Mouse (Mus musculus) retina, adult 2 months (tissue): ENCODE results near the gene Calcb.
"Not testable (repeated sequence)": the region's sequence is repeated elsewhere in the genome, so short reads cannot be mapped to it uniquely, and the experiment has no call there.

ENCODE experiments used
- DNase-seq: peaks from one replicate; pipeline ENCODE4 v3.0.0-alpha.2; 2012; ENCODE audit warnings: low read depth, low spot score

Calcb gene

GRCm38 (mm10) chr7:114718300-114718699, at the start of gene Calcb:
Gene Calcb (plus strand): TSS chr7:114718643.
- no peak for DNase-seq

- no peak for DNase-seq
Observed at GRCm38 (mm10) chr7:114671405-114671804, 47.0 kb upstream of the Calcb start.

GRCm38 (mm10) chr7:114672697-114673096, 45.7 kb upstream of the Calcb start:
- DNase-seq = no peak

DNA sequence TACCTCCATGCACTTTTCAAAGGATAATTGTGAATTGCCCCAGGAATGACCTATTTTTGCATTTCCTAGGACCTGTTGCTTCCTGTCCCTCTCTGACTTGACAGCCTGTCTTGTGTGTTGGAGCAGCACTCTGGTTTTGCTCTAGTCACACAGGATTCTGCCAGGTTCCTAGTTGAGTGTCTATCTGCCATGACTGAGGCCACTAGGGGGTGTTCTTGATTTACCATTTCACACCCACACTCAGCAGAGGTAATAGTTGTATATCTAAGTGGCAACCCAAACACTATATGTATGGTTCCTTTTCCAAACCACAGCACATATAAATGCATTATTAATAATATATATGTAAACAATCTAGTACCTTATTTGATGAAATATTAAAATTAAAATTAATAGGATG, 26.1 kb upstream of the Calcb start:
- DNase-seq = no peak

GRCm38 (mm10) chr7:114700871-114701270, 17.6 kb upstream of the Calcb start:
- no peak for DNase-seq

GRCm38 (mm10) chr7:114706716-114707115, 11.7 kb upstream of the Calcb start:
- DNase-seq = no peak

GRCm38 (mm10) chr7:114707398-114707797, 11.0 kb upstream of the Calcb start:
- DNase-seq = no peak

DNA sequence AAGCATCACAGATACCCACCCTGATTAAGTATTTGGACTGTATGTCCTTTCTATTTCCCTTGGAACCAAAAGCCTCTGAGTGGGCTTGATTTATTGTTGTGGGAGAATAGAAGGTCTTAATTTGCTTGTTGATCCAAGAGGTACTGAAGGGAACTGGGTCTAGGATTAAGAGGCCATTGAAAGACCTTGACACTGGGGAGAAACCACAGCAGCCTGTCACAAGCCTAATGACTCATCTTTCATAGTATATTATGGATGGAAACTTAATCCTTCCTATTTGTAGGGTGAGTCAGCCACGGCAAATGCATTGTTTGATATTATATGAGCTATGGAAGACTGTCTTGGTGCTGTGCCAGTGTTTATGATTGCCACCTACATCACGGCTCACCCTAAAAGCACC, 8.0 kb upstream of the Calcb start:
- no peak for DNase-seq

- no peak for DNase-seq
Observed at GRCm38 (mm10) chr7:114712523-114712922, 5.9 kb upstream of the Calcb start.

DNA sequence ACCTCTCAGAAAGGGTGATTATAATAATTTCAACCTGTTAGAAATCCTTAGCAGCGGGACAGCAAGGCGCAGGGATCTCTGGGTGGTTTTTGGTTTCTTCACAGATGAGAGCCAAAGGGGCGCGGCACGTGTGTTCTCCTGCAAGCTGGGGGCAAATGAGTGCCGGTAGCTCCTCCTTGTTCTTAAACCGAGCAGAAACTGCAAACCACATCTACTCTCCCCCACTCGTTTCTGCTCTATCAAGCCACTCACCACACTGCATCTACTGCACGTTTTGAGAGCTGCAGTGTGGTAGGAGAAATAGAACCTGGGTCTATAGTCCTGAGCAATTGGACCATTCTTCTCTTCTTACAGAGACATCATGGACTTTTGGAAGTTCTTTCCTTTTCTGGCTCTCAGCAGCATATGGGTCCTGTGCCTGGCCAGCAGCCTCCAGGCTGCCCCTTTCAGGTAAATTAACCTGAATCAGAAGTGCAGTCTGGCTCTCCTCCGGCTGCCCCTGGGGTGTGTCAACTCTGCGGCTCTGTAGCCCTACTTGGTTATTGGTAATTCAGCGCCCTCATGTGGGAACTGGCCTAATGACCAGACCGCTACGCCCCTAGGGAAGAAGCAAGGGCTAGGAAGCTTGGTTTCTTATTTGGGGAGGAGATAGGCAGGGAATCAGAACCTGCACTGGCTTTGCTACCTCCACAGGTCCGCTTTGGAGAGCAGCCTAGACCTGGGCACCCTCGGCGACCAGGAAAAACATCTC, 1.1 kb downstream of the Calcb start:
- no peak for DNase-seq

GRCm38 (mm10) chr7:114729696-114730095, 11.3 kb downstream of the Calcb start:
- not testable (repeated sequence) for DNase-seq

DNA sequence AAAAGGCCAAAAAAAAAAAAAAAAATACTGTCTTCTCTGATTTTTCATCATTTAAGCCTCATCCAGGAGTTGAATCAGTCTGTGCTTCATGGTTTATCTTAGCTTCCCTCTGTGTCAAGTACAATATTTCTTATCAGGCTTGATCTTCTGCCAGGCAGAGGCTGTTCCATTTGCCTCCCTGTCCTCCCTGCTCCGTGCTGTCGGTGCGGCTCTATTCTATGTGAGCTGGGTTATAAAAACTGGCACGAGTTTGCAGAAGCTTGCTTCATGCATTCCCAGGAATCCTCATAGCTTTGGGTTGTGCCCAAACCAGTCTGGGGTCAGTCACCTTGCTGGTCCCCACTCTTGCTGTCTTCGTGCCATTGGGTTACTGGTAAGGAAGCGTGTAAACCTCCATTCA, 12.7 kb downstream of the Calcb start:
- DNase-seq = no peak

GRCm38 (mm10) chr7:114731700-114732099, 13.3 kb downstream of the Calcb start:
- not testable (repeated sequence) for DNase-seq

DNA sequence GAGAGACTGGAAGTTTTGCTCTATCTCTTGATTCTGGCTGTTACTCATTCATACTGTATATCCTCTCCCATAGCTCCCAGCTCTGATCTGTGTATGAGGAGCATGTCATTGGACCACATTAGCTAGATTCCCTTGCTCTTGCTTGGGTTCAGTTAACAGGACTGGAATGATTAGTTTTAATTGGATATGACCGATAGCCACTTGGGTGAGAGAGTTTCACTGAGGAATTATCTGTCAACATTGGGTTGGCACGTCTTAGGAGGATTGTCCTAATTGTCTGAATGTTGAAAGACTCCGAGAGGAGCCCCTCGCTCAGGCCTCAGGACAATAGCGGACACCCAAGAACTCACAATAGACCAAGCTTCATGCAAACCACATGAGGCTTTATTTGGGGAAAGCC, 17.8 kb downstream of the Calcb start:
- no peak for DNase-seq

- DNase-seq = no peak
Observed at GRCm38 (mm10) chr7:114738166-114738565, 19.7 kb downstream of the Calcb start.

DNA sequence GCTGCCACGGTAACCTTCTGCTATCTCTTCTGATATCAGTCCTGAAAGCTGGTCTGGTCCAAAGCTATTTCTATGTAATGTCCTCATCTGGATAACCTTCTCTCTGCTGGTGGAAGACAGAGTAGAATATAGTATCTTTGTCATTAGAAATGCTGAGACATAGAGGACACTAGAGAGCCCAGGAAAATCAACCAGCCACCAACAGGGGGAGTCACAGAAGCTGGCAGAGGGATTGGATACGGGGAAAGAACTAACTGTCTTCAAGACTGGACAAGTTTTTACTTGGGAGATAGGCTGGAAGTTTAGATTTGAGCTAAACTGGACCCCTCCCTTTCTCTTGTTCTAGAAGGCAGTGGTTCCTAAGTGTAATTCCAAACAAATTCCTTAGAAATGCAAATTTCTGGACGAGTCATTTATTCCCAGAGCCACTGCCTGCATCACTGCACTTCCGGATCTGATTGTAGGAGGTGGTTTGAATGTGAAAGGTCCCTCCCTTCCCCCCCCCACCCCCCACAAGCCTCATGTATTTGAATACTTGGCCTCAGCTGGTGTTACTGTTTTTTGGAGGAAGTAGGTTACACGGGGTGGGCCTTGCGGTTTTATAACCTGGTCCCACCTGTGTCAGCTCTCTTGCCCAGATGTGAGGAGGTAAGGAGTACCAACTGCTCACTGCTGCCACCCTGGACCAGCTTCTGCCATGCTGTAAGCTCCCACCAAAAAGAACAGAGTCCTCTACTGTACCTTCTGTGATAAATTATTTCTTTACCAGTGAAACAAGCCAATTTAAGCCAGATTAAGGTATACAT, 22.1 kb downstream of the Calcb start:
- DNase-seq = no peak

DNA sequence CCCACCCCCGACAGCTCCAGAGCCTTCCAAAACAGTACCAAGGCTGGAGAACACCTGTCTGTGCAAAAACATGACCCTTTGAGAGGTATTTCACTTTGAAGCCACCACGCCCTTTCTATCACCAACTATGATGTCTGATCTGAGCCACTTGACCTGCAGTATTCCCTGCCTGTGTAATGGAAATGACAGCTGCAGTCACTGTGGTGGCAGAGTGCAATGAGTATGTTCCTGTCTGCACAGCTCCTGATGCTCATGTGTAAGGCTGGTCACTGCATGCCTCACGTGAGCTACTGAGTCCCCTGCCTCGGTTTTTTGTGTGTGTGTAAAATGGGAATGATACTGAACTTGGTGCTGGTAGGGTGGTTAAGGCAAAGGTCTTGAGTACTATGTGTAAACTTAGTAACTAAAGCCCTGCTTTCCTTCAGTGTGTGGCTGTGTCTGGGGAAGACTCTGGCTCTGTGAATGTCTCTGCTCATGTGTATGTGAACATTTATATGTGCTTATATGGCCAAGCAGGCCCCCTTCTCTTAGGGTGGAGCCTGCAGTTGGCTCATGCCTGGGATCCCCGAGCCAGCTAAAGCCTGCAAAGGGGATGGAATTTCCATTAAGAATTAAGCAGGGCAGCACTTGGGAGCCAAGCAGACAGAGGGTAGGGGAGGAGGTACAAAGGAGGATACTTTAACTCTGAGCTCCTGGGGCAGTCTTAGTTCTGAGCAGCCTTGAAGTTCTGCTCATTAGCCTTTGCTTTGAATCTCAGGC, 24.8 kb downstream of the Calcb start, which contains the start of gene Insc:
Insc (plus strand) TSS at position 673 of the 759 bp plus-strand sequence.
- no peak for DNase-seq

GRCm38 (mm10) chr7:114744639-114745245, 26.3 kb downstream of the Calcb start:
- DNase-seq = no peak

DNA sequence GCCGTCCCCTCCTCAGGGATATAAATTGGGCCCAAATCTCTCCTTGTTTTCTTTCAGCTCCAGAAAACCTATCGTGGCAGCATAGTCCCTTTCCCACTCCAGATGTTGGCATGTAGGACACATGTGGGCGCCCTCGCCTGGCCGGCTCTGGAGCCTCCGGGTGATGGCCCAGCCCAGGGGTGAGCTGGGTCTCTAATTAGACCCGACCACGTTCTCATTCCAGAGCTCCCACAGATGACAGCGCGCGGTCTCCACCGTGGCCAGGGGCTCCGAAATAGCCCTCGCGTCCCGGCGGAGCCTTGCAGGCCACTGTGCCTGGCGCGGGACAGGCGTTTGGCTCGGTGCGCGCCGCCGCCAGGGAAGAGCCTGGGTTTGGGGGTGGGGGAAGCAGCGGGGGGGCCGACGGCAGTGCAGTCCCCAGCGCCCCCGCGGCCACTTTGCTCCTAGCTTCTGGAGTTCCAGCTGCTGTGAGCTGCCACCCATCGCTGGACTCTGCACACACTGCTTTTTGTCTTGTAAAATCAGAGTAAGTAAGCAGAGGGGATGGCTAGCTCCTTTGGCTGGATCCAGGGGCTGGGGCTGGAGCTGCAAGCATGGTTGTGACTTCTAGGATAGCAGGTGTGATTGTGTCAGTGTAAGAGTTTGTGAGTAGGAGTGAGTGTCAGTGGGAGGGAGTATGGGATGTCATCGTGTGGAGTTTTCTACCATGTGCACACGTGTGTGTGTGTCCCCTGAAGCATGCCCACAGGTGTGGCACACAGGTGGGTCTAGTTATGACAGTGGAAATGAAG, 27.2 kb downstream of the Calcb start:
- no peak for DNase-seq

GRCm38 (mm10) chr7:114747596-114747995, 29.2 kb downstream of the Calcb start:
- no peak for DNase-seq

- no peak for DNase-seq
Observed at GRCm38 (mm10) chr7:114748239-114748638, 29.8 kb downstream of the Calcb start.
